Mouse (Mus musculus) lung, postnatal 10 days (tissue): ENCODE data around the gene Ppp2r5d.

Experiments used
- DNase-seq: peaks from one replicate; pipeline ENCODE4 v3.0.0; 2021

Gene Ppp2r5d

GRCm38 (mm10) chr17:46679843-46680759 is 24.8 kb downstream of the Ppp2r5d start:
- peak; percentile 65 for DNase-seq

DNA sequence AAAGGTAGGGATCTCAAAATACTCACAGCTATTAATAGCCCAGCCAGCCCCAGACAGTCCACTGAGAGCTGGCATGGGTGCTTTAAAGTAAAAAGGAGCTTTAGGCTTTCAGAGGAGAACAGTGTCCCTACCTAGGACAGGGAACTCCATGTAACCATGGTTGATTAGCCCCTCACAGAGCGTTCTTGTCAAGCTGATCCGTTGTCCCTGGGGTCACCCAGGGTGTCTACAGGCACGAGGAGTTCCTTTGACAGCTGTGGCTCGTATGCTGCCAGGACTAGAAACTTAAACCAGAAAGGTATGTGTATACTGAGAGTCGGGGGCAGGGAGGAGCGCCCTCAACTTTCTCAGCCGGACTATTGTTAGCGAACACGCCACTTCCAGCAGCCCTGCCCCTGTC is 26.0 kb downstream of the Ppp2r5d start:
- DNase-seq: no peak

DNA sequence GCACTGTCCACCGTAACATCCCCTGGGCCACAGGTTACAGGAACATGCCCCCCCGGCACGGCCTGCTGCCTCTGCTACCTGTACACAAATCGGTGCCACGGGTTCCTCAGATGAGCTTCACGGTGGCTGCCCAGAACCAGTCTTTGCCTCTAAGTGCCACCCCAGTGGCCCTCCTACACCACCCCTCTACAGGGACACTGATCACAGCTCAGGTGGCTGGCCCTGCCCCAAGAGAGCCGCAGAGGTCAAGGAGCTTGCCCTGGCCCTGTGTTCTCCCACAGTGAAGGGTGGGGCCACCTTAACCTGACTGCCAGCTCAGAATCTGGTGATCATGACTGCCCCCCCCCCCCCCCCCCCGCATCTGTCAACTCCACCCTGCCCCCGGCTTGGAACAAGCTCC is 26.5 kb downstream of the Ppp2r5d start, which contains the start of gene Mea1:
Gene Mea1, plus strand, starts transcription at position 378 of the 400 bp plus-strand sequence.
- peak; percentile 47 for DNase-seq

DNA sequence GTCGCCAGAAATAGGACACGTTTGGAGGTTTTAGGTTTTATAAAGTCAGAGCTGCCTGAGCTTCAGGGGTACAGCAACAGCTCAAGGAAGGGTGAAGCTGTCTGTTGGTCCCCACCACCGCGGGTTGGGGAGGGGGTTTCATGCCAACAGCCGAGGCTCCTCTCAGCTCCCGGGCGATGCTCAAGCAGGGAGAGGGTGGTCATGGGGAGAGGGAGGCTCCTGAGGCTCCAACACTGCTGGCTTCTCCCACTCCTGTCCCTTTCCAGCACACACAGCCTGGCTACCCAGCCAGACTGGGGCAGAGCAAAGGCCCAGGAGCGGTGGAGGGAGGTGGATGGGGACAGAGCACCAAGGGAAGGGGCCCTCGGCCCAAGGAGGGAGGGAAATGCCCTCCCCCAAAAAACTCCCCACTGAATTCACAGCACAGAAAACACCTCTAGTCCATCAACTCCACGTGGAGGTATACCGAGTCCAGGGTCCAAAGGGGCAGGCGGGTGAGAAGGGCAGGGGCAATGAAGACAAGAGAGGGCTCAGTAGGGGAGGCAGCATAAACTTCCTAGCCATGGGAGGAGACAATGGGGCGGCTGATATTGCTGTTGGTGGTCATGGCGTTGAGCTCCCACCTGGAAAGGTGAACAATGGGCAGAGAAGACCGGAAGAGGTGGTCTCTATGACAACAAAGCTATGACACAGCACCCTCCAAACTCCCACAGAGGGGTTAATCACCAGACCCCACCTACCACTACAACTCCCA is 30.2 kb downstream of the Ppp2r5d start:
- no peak for DNase-seq

- DNase-seq: peak; percentile 95
These were observed 30.9 kb downstream of the Ppp2r5d start, which contains the start of gene Rrp36 for GRCm38 (mm10) chr17:46673850-46674529. TSS of gene Rrp36 (minus strand) at chr17:46674352.

- no peak for DNase-seq
These were observed 35.0 kb downstream of the Ppp2r5d start for GRCm38 (mm10) chr17:46669911-46670310.

DNA sequence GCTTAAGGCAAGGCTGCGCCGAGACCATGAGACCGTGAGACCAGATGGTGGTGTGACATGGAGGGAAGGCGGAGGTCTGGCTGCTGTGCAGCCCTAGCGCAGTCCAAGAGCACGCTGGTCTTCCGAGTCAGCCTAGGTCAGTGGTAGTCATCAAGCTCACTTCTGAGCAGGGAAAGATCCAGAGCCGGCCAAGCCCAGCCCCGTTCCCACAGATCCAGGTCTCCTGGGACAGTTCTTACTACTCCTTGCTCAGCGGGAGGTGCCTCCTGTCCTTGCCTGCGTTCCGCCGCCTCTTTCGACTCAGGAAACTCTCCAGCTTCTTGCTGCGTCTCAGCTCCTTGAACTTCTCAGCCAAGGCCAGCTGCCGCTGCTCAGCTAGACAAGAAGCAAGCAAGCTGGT is 37.2 kb downstream of the Ppp2r5d start:
- no peak for DNase-seq

GRCm38 (mm10) chr17:46662730-46663129 is 42.2 kb downstream of the Ppp2r5d start:
- DNase-seq: no peak

GRCm38 (mm10) chr17:46661981-46662380 is 42.9 kb downstream of the Ppp2r5d start:
- no peak for DNase-seq

DNA sequence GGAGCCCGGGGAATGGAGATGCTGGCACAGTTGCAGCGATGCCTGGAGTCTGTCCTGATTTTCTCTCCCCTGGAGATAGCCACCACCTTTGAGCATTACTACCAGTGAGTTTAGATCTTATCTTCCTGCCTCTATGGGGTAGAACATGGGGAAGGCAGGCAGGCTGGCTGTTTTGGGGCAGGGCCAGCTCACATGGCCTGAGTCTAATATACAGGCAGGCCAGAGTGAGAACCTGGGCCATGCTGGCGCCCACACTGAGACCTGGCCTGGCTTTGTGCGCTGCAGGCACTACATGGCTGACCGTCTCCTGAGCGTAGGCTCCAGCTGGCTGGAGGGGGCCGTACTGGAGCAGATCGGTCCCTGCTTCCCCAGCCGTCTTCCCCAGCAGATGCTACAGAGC is 43.6 kb downstream of the Ppp2r5d start:
- DNase-seq: no peak

GRCm38 (mm10) chr17:46656054-46656453 is 48.9 kb downstream of the Ppp2r5d start:
- no peak for DNase-seq

- DNase-seq: peak; percentile 32
These were observed 53.0 kb downstream of the Ppp2r5d start for GRCm38 (mm10) chr17:46651755-46652547.

GRCm38 (mm10) chr17:46651292-46651691 is 53.6 kb downstream of the Ppp2r5d start:
- no peak for DNase-seq

- peak; percentile 97 for DNase-seq
These were observed 54.5 kb downstream of the Ppp2r5d start, which contains the start of gene Cul7 for GRCm38 (mm10) chr17:46650232-46651031. TSS of gene Cul7 (plus strand) at chr17:46650337.

GRCm38 (mm10) chr17:46649811-46650210 is 55.1 kb downstream of the Ppp2r5d start:
- no peak for DNase-seq

DNA sequence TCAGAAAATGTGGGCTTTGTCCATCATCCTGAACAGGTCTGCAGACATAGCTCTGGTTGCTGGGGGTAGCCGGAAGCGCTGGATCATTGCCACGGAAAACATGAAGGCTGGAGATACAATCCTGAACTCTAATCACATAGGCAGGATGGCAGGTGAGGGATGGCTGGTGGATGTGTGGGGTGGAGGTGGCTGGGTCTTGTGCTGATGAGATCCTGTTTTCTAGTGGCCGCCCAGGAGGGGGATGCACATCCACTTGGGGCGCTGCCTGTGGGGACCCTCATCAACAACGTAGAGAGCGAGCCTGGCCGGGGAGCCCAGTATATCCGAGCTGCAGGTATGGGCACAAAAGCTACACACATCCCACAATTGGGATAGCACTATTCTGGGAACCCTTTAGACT is 56.5 kb downstream of the Ppp2r5d start:
- DNase-seq: no peak

DNA sequence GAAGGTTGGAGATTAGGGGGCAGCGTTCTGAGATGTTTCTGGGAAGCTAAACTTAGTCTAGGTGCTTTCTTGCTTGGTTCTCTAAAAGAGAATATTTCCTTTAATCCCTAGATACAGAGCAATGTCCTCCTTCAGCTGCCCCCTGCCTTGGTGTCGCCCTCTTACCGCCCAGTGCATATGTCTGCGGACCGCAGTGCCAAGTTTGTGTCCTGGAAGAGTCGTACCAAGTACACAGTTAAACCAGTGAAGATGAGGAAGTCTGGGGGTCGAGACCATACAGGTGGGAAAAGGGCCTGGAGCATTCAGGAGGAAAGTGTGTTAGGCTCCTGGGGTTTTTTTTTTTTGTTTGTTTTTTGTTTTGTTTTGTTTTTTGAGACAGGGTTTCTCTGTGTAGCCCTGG is 57.6 kb downstream of the Ppp2r5d start:
- DNase-seq: no peak

DNA sequence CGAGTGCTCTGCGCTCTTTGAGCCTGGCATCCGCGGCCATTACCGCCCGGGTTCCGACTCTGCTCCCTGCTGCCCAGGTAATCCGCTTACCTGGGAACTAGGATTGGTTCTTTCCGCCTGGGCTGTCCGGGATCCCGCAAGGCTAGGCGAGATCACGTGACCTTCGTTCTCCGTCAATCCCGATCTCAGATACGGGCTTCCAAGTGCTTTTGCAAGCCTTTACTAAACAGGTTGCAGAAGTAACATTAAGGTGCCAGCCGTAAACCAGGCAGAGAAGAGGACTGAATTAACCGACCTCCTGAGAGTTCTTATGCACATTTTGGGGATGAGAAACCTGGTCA is 58.6 kb downstream of the Ppp2r5d start:
- DNase-seq: no peak

GRCm38 (mm10) chr17:46645561-46646321 is 59.2 kb downstream of the Ppp2r5d start, which contains the start of the genes Klc4 and Mrpl2:
TSS of gene Klc4 (minus strand) at chr17:46646022.
TSS of gene Mrpl2 (plus strand) at chr17:46646229.
- DNase-seq: peak; percentile 99

DNA sequence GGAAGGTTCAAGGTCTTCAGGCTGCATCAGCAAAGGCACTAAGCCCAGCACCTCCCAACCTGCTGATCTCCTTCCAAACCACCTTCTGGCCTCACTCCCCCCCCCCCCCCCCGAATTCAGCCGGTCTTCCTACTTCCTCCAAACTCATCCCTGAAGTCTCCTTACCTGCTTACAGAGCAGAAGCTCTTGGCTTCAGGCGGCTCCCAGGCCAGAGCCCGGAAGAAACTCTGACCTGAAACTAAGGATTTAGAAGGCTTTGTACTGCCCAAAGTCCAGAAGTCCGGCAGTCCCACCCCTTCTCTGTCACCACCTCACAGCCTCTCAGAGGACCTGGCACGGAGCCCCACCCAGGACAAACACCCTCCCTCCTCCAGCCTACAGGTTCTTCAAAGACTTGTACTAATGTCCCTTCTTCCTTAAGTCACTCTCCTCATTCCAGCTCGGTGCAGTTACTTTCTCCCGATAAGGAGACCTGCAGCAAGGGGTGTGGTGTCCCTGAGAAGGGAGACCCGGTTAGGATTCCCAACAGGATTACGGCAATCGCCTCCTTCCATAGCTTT is 59.9 kb downstream of the Ppp2r5d start:
- DNase-seq: peak; percentile 84
